Mouse (Mus musculus): ENCODE results near the gene Pcdh7.

- TF ChIP-seq CTCF (IDR thresholded peaks at IDR 0.05; ENCODE audit: insufficient read depth, low read depth, low read length) = no peak
- no peak for TF ChIP-seq POLR2A (IDR thresholded peaks at IDR 0.05; ENCODE audit: insufficient read depth, low read depth, low read length)
These were observed 147.5 kb downstream of the Pcdh7 start for GRCm38 (mm10) chr5:57865256-57865655.
